Mouse (Mus musculus) cerebellum, adult 11-12 months (tissue): ENCODE data around the gene Tex21.

Experiments used
- DNase-seq: peaks from one replicate; pipeline ENCODE4 v3.0.0; 2022

The Tex21 gene

DNA sequence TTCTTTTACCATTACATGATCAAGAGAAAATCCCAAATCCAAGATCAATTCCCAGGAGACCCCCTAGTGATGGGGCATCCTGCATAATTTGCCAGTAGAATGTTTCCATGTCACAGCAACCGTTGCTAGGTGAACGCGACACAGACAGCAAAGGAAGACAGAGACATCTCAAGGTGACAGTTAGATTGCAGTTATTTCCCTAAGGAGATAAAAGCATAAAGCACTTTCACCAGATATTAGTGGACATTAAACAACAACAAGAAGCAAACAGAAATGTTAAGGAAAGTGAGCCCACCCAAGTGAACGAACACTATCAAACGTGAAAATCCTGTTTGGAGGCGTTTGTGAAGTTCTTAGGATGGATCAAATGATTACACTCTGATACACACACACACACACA lies at the start of gene Tex21:
TSS of gene Tex21 (minus strand) at position 101 of the 400 bp plus-strand sequence.
- DNase-seq, result no peak

GRCm38 (mm10) chr12:76293192-76293591 lies 46.6 kb upstream of the Tex21 start:
- peak; percentile 39 for DNase-seq

GRCm38 (mm10) chr12:76290271-76290670 lies 43.7 kb upstream of the Tex21 start:
- DNase-seq, result no peak

DNA sequence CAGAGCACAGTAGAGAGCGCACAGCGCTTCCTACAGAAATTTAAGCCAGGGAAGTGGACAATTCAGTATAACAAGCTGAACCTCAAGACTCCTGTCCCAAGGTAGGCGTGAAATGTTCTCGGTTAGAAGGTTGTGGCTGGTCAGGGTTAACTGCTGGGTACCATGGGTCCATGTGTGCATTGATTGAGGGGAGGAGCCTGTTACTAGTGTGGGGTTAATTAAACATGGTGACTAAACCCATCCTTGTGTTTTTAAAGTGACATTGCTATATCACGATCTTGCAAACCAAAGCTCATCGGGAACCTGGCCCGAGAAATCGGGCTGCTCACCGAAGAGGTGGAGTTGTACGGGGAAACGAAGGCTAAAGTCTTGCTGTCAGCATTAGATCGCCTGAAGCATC lies 42.9 kb upstream of the Tex21 start:
- no peak for DNase-seq

GRCm38 (mm10) chr12:76288494-76288893 lies 41.9 kb upstream of the Tex21 start:
- no peak for DNase-seq

GRCm38 (mm10) chr12:76287986-76288385 lies 41.4 kb upstream of the Tex21 start:
- DNase-seq, result no peak

DNA sequence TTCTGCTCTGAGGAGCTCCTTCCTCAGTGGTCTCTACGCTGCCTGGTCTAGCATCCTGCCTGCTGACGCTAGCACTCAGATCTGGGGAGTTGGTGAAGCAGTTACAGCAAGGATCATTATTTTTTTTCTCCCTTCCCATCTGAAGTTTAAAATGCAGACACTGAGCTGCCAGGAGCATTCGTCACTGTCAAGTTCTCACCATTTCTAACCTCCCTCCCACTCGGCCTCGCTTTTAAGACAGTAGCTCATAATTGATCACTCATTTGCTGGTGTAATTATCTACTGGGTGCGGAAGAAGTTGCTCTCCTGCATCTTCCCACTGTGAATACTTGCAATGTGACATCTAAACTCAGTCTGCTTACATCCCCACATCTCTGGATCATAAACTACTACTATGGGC lies 38.9 kb upstream of the Tex21 start:
- no peak for DNase-seq

GRCm38 (mm10) chr12:76282532-76283173 lies 36.1 kb upstream of the Tex21 start:
- DNase-seq, result peak; percentile 29

- no peak for DNase-seq
These were observed 35.6 kb upstream of the Tex21 start for GRCm38 (mm10) chr12:76282132-76282531.

DNA sequence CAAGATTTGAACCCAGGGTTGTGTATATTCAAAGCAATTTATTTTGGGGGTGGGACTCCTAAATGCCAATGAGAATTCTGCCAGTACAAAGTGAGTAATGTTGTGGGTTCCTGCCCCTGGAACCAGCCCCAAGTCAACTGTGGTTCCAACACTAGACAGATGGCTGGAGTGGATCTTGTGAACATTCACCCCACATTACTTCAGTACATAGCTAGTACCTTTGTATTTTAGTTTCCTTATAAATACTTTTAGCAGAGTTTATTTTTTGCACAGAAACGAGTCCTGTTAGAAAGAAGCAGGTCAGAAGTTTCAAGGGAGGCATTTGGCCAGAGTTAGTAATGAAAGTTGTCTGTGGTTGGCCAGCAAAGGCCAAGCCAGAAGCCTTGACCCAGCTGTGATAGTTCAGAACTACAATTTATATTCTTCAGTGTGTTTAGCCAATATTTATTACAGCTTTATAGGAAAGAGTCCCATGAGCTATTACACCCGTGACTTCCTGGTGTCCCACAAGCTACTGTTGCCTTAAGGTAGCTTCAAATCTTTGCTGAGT lies 34.6 kb upstream of the Tex21 start:
- DNase-seq, result no peak

DNA sequence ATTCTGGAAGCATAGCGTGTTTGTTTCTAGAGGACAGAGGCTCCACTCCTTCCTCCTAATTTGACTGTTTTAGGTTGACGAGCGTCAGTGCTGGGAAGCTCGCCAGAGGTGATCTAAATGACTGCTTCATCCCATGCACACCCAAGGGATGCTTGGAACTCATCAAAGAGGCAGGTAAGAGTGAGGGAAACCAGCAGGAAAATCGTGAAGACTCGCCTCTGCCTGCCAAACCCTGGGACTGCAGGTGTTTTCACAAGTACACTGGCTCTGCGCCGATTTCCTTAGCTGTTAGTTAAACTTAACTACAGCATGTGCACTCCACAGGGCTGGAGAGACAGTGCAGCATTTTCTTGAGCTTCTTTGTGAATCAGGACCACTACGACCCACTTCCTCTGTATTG lies 34.0 kb upstream of the Tex21 start:
- no peak for DNase-seq

DNA sequence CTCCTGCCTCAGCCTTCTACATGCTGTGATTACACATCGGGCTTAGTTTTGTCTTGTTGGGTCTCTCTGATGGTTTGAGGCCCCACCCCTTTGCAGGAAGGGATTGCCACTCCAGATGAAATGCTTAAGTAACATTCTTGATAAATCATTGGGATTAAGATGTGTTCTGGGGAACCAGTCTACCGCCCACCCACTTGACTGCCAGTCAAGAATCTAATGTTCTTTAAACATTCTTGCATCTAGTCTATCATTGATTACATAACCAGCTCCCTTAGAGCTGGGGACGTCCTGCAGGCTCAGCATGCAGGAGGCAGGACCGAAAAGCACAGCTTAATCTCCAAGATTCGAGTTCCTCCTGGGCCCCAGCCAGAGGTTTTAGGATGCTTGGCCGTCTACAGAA lies 31.7 kb upstream of the Tex21 start:
- DNase-seq, result no peak

GRCm38 (mm10) chr12:76272610-76273524 lies 26.3 kb upstream of the Tex21 start:
- DNase-seq, result no peak

GRCm38 (mm10) chr12:76271516-76271915 lies 25.0 kb upstream of the Tex21 start:
- DNase-seq, result no peak

DNA sequence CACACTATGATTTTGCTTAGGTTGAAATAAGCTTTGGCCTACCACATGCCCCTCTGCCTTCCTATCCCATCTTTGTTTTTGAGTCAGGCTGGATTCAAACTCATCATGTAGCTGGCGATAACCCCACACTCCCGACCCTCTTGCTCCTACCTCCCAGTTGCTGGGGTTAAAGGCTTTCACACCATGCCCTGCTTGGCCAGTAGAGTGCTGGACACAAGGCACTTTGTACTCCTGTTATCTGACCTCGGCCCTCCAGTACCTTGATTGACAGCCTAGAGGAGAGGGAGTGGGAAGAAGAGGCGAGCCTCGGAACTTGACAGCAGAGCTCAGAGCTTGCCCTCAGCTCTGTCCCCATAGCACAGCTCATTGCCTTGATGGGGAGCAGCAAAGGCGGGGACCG lies 22.6 kb upstream of the Tex21 start:
- no peak for DNase-seq

GRCm38 (mm10) chr12:76268686-76269085 lies 22.1 kb upstream of the Tex21 start:
- peak; percentile 76 for DNase-seq

- DNase-seq, result no peak
These were observed 20.3 kb upstream of the Tex21 start for GRCm38 (mm10) chr12:76266875-76267274.

- no peak for DNase-seq
These were observed 18.5 kb upstream of the Tex21 start for GRCm38 (mm10) chr12:76265001-76265400.

DNA sequence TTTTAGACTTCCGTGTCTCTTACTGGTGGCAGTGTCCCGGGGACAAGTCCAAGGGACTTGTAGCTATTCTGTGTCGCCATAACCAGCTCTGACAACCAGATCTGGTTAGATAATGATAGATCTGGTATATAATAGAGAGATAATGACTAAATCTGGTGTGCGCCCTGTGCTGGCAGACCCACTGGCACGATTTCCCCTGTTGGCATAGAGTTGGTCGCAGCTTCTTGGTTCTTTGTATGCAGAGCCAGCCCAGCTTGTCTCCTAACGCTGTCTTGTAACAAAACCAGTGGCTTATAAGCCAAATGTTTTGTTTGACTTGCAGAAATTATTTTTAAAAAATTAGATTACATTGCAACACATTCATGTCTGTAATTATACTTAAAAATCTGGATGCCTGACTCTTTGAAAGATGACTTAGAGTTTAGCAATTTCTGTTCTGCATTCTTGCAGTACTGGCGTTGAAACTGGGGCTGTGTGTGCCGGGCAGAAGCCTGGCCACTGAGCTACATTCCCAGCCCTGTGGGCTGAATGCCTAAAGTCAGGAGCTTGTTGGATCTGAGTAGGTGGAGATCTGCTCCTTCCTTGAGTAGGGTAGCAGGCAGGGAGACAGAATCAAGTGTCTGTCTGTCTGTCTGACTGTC lies 17.9 kb upstream of the Tex21 start:
- peak; percentile 65 for DNase-seq

GRCm38 (mm10) chr12:76263876-76264275 lies 17.3 kb upstream of the Tex21 start:
- DNase-seq, result no peak

DNA sequence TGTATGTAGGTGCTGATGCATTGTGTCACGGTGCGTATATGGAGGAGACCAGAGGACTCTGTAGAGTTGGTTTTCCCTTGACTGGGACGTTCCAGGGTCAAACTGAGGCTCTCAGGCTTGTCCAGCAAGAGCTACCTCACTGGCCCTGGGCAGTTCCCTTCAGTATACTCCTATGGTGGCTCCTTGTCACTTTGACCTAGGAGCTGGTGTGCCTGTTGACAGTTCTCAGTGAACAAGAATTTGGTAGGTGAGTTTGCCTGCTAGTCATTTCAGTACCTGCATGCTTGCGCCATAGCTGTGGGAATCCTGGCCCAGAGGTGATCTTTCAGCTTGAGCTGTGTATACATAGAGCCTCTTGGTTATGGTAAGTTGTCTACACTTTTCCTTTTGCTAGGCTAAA lies 16.4 kb upstream of the Tex21 start:
- no peak for DNase-seq

- DNase-seq, result no peak
These were observed 15.0 kb upstream of the Tex21 start for GRCm38 (mm10) chr12:76261556-76261955.

- DNase-seq, result no peak
These were observed 14.1 kb upstream of the Tex21 start for GRCm38 (mm10) chr12:76260673-76261072.
